In genomic region chr4:148591171-148591630, GRCm38 (mm10) we compare ENCODE assay signal across 8 mouse cellular contexts. TPM values are rescaled to one million over a fixed set of nuclear protein-coding genes. Genes with fewer than 3 reads are reported as not detected.
DNase-seq lines count a peak whose midpoint lies in the region; ATAC-seq lines count a peak whose summit lies in the region.

Srm (plus strand) TSS chr4:148591503.

- H3K36me3 ChIP-seq in hindbrain, embryonic 10.5 days: peaks cover 35% of the 10 kb centered on the region

- no peaks in the 10 kb centered on the region for H3K9me3 ChIP-seq in hindbrain, embryonic 10.5 days

- peak within 1 kb of the TSS; percentile 98 for H3K4me3 ChIP-seq in hindbrain, embryonic 10.5 days

- H3K4me1 ChIP-seq in hindbrain, embryonic 10.5 days (replicated peaks): peaks cover 30% of the 10 kb centered on the region

- H3K27ac ChIP-seq in hindbrain, embryonic 10.5 days: peak within 1 kb of the TSS; percentile 92

- no peaks in the 10 kb centered on the region for H3K27me3 ChIP-seq in hindbrain, embryonic 10.5 days (ENCODE audit: insufficient read depth, poor library complexity, severe bottlenecking)

- peak; percentile 98 for DNase-seq in MN1 (ENCODE audit: low spot score)
- DNase-seq in cerebellum, adult 9-10 months: peak; percentile 98
- DNase-seq in hindbrain, embryonic 10.5 days (ENCODE audit: low spot score): peak; percentile 97
- DNase-seq in layer of hippocampus, postnatal 10 days (ENCODE audit: low spot score in 2 of 2): peak; percentile 95 to 97
- peak; percentile 99 for DNase-seq in lung, postnatal 10 days
- peak; percentile 97 for DNase-seq in ovary, postnatal 36 days (ENCODE audit: low spot score)
- peak; percentile 96 for DNase-seq in thymus, postnatal 25 days

- ATAC-seq in frontal cortex, adult (ENCODE audit: low TSS enrichment): peak; percentile 97

- WGBS in hindbrain, embryonic 10.5 days: under 1% methylated on average over 50 of the region's 50 CpGs

RNA-seq across cellular contexts. Expression of gene Srm, which starts in this region (rescaled TPM):
- 190 and 218 TPM in 2 replicates for polyA plus RNA-seq in hindbrain, embryonic 10.5 days (2016; fragmentation: Nextera tagmentation; extraction: Ambion mirVana)
- total RNA-seq in layer of hippocampus, postnatal 10 days (2021): 10 to 100 TPM; 83.5 to 83.8 TPM

Comparison
In these comparisons a context has a peak if more than half of its experiments do, and no peak if none do; other contexts are left out.
1. Peak in every context shown above with its lines: DNase-seq, ATAC-seq, H3K4me3 ChIP-seq and H3K27ac ChIP-seq.